Mouse (Mus musculus): Measurements from ENCODE around the gene Mybl2. TPM values are rescaled to one million over a fixed set of nuclear protein-coding genes. Genes with fewer than 3 reads are reported as not detected.

The Mybl2 gene
- polyA plus RNA-seq, 2 experiments, result 18.9 to 26.0 TPM

DNA sequence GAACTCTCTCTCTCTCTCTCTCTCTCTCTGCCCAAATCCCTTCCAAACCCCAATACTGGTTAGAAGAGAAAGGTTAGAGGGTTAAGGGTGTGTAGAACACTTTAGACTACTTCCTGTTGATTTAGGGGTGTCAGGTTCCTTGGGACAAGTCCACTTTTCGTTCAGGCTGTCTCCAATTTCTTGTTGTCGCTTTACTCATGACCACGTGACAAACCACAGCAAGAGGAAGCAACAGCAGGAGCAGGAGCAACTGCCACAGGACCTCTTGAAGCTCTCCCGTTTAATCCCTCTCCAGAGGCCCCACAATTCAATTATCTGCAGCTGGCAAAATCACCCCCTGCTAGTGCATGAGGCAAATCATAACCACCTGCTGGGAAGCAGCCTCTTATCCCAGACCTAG is 21.9 kb upstream of the Mybl2 start:
- H3K36me3 ChIP-seq (ENCODE audit: control insufficient read depth, insufficient read depth, low read length), result peaks cover 87% of the 10 kb centered on the region
- H3K9me3 ChIP-seq (ENCODE audit: control insufficient read depth, low read length), result no peaks in the 10 kb centered on the region
- H3K4me3 ChIP-seq (replicated peaks; ENCODE audit: low read length), result no peak overlapping the region
- H3K27ac ChIP-seq (replicated peaks; ENCODE audit: low read depth, low read length), result no peak overlapping the region
- no peaks in the 10 kb centered on the region for H3K27me3 ChIP-seq (ENCODE audit: control insufficient read depth, insufficient read depth, low read length)
- 37% methylated on average over 4 of the region's 4 CpGs for WGBS
- DNase-seq (ENCODE audit: low spot score) (no peak), ATAC-seq (ENCODE audit: low FRiP score, low read depth) (no peak)
- H3K4me1 ChIP-seq (ENCODE audit: control insufficient read depth, insufficient read depth, low read length), result no peaks in the 10 kb centered on the region
- TF ChIP-seq POLR2A (IDR thresholded peaks at IDR 0.05; ENCODE audit: borderline replicate concordance, extremely low read depth, insufficient read depth, insufficient read length), result no peak
- no peak overlapping the region for H3K9ac ChIP-seq (ENCODE audit: low read depth, low read length, severe bottlenecking)
- H3K4me2 ChIP-seq (replicated peaks; ENCODE audit: low read depth, low read length, severe bottlenecking), result no peak overlapping the region

DNA sequence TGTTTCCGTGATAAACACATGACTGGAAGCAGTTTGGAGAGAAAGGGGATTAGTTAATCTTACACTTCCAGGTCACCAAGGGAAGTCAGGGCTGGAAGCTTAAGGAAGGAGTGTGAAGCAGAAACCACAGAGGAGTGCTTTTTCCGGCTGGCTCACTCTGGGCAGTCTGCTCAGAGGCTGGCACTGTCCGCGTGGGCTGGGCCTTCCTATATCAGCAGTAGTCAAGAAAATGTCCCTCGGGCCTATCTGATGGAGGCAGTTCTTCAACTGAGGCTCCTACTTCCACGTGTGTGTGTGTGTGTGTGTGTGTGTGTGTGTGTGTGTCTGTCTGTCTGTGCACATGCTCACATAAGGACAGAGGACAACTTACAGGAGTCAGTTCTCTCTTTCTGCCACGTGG is 14.5 kb upstream of the Mybl2 start:
- no peak overlapping the region for H3K27ac ChIP-seq (replicated peaks; ENCODE audit: low read depth, low read length)
- ATAC-seq (ENCODE audit: low FRiP score, low read depth) (no peak), DNase-seq (ENCODE audit: low spot score) (no peak)
- TF ChIP-seq POLR2A (IDR thresholded peaks at IDR 0.05; ENCODE audit: borderline replicate concordance, extremely low read depth, insufficient read depth, insufficient read length), result no peak
- 89% methylated on average over 7 of the region's 7 CpGs for WGBS
- no peaks in the 10 kb centered on the region for H3K9me3 ChIP-seq (ENCODE audit: control insufficient read depth, low read length)
- no peaks in the 10 kb centered on the region for H3K4me1 ChIP-seq (ENCODE audit: control insufficient read depth, insufficient read depth, low read length)
- H3K27me3 ChIP-seq (ENCODE audit: control insufficient read depth, insufficient read depth, low read length), result no peaks in the 10 kb centered on the region
- H3K36me3 ChIP-seq (ENCODE audit: control insufficient read depth, insufficient read depth, low read length), result peaks cover 86% of the 10 kb centered on the region
- no peak overlapping the region for H3K4me3 ChIP-seq (replicated peaks; ENCODE audit: low read length)
- no peak overlapping the region for H3K4me2 ChIP-seq (replicated peaks; ENCODE audit: low read depth, low read length, severe bottlenecking)
- H3K9ac ChIP-seq (ENCODE audit: low read depth, low read length, severe bottlenecking), result no peak overlapping the region

DNA sequence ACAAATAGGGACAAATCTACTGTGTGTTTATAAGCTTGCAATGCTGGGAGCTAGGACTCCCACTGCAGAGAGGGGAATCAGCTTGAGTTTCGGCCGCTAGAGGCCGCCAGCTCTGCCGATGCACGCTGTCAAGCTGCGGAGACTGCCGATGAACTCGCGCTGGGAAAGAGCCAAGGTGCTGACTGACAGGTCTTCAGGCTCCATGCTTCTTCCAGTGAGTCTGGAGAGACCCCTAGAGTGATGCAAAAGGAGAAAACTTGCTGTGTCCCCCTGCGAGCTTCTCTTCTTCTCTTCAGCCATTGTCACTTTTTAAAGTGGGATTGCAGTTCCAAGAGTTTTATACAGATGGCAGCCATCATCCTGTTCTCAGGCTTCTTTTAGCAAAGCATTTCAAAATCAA is 6.4 kb upstream of the Mybl2 start:
- peak; percentile 82 for DNase-seq (ENCODE audit: low spot score)
- H3K27ac ChIP-seq (replicated peaks; ENCODE audit: low read depth, low read length), result no peak overlapping the region
- peaks cover 42% of the 10 kb centered on the region for H3K36me3 ChIP-seq (ENCODE audit: control insufficient read depth, insufficient read depth, low read length)
- no peaks in the 10 kb centered on the region for H3K9me3 ChIP-seq (ENCODE audit: control insufficient read depth, low read length)
- WGBS, result 2% methylated on average over 10 of the region's 10 CpGs
- peak; percentile 71; the same call in 1 of the 2 replicates for ATAC-seq (ENCODE audit: low FRiP score, low read depth)
- H3K4me2 ChIP-seq (replicated peaks; ENCODE audit: low read depth, low read length, severe bottlenecking), result peak overlapping the region; percentile 48
- H3K4me3 ChIP-seq (replicated peaks; ENCODE audit: low read length), result peak overlapping the region; percentile 6; the same call in 1 of the 2 replicates
- no peak overlapping the region for H3K9ac ChIP-seq (ENCODE audit: low read depth, low read length, severe bottlenecking)
- no peaks in the 10 kb centered on the region for H3K27me3 ChIP-seq (ENCODE audit: control insufficient read depth, insufficient read depth, low read length)
- TF ChIP-seq POLR2A (IDR thresholded peaks at IDR 0.05; ENCODE audit: borderline replicate concordance, extremely low read depth, insufficient read depth, insufficient read length), result no peak
- H3K4me1 ChIP-seq (ENCODE audit: control insufficient read depth, insufficient read depth, low read length), result no peaks in the 10 kb centered on the region

DNA sequence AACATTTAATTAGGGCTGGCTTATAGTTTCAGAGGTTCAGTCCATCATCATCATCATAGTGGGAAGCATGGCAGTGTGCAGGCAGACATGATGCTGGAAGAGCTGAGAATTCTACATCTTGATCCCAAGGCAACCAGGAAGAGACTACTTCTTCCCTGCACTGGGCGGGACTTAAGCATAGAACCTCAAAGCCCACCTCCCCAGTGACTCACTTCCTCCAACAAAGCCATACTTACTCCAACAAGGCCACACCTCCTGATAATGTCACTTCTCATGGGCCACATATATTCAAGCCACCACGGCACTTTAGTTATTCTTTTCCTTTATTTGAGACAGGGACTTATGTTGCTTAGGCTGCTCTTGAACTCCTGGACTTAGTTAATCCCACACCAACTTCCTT is 5.4 kb upstream of the Mybl2 start:
- Histone ChIP-seq H3K9me3 (ENCODE audit: control insufficient read depth, low read length) (no peaks in the 10 kb centered on the region), H3K4me2 (replicated peaks; ENCODE audit: low read depth, low read length, severe bottlenecking) (no peak overlapping the region), H3K27ac (replicated peaks; ENCODE audit: low read depth, low read length) (no peak overlapping the region), H3K36me3 (ENCODE audit: control insufficient read depth, insufficient read depth, low read length) (peaks cover 34% of the 10 kb centered on the region), H3K4me1 (ENCODE audit: control insufficient read depth, insufficient read depth, low read length) (no peaks in the 10 kb centered on the region), H3K4me3 (replicated peaks; ENCODE audit: low read length) (no peak overlapping the region), H3K27me3 (ENCODE audit: control insufficient read depth, insufficient read depth, low read length) (no peaks in the 10 kb centered on the region), H3K9ac (ENCODE audit: low read depth, low read length, severe bottlenecking) (no peak overlapping the region)
- DNase-seq (ENCODE audit: low spot score) (no peak), ATAC-seq (ENCODE audit: low FRiP score, low read depth) (no peak)
- 95% methylated on average over 2 of the region's 2 CpGs for WGBS
- no peak for TF ChIP-seq POLR2A (IDR thresholded peaks at IDR 0.05; ENCODE audit: borderline replicate concordance, extremely low read depth, insufficient read depth, insufficient read length)

DNA sequence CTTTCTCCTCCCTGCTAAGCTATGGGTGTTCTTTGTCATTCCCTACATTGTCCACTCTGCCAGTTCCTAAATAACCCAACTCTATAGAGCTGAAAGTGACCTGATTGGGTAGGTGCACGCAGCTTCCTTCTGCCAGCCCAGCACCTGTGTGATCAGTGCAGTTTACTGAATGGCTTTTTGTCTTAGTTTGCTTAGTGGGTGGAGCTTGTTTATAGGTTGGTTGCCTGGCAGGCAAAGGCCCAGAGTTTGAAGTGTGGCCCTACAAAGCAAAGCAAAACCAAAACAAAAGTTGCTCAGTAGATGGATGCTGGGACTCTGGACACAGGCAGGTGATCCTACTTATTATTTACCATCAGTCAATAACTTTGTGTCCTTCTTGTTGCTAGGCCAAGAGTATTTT is 2.8 kb upstream of the Mybl2 start:
- no peak for ATAC-seq (ENCODE audit: low FRiP score, low read depth)
- WGBS, result 61% methylated on average over 1 of the region's 1 CpGs
- Histone ChIP-seq H3K9me3 (ENCODE audit: control insufficient read depth, low read length) (no peaks in the 10 kb centered on the region), H3K36me3 (ENCODE audit: control insufficient read depth, insufficient read depth, low read length) (peaks cover 12% of the 10 kb centered on the region), H3K4me1 (ENCODE audit: control insufficient read depth, insufficient read depth, low read length) (peaks cover 10% of the 10 kb centered on the region; the same call in 1 of the 2 replicates), H3K27ac (replicated peaks; ENCODE audit: low read depth, low read length) (no peak overlapping the region), H3K27me3 (ENCODE audit: control insufficient read depth, insufficient read depth, low read length) (no peaks in the 10 kb centered on the region), H3K9ac (ENCODE audit: low read depth, low read length, severe bottlenecking) (no peak overlapping the region), H3K4me2 (replicated peaks; ENCODE audit: low read depth, low read length, severe bottlenecking) (no peak overlapping the region), H3K4me3 (replicated peaks; ENCODE audit: low read length) (no peak overlapping the region)
- no peak for TF ChIP-seq POLR2A (IDR thresholded peaks at IDR 0.05; ENCODE audit: borderline replicate concordance, extremely low read depth, insufficient read depth, insufficient read length)
- no peak for DNase-seq (ENCODE audit: low spot score)

DNA sequence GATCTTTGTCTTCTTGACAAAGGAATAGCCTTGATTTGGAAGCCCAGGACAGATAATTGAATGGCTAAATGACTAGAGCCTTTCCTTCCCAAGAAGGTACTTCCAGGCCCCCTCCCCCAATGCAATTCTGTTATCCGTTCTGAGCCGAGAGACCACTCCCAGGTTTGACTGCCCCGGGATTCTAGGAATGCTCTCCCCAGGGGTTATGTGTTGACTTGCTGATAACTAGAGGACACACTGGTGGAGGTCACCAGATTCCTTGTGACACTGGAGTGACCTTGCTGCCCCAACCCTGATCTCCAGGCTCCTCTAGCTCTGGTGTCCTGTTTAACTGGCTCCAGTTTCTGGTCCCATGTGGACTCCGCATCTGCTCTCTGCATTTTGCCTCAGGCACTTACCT is 2.4 kb upstream of the Mybl2 start:
- WGBS, result 38% methylated on average over 4 of the region's 4 CpGs
- H3K4me3 ChIP-seq (replicated peaks; ENCODE audit: low read length), result no peak overlapping the region
- H3K9ac ChIP-seq (ENCODE audit: low read depth, low read length, severe bottlenecking), result no peak overlapping the region
- ATAC-seq (ENCODE audit: low FRiP score, low read depth) (no peak), DNase-seq (ENCODE audit: low spot score) (no peak)
- peaks cover 10% of the 10 kb centered on the region; the same call in 1 of the 2 replicates for H3K4me1 ChIP-seq (ENCODE audit: control insufficient read depth, insufficient read depth, low read length)
- H3K27me3 ChIP-seq (ENCODE audit: control insufficient read depth, insufficient read depth, low read length), result no peaks in the 10 kb centered on the region
- no peaks in the 10 kb centered on the region for H3K9me3 ChIP-seq (ENCODE audit: control insufficient read depth, low read length)
- peaks cover 8% of the 10 kb centered on the region for H3K36me3 ChIP-seq (ENCODE audit: control insufficient read depth, insufficient read depth, low read length)
- no peak overlapping the region for H3K27ac ChIP-seq (replicated peaks; ENCODE audit: low read depth, low read length)
- H3K4me2 ChIP-seq (replicated peaks; ENCODE audit: low read depth, low read length, severe bottlenecking), result no peak overlapping the region
- no peak for TF ChIP-seq POLR2A (IDR thresholded peaks at IDR 0.05; ENCODE audit: borderline replicate concordance, extremely low read depth, insufficient read depth, insufficient read length)
